Mouse (Mus musculus) cortical plate, adult 2 months (tissue): ENCODE results near the gene Atr. TPM values are rescaled to one million over a fixed set of nuclear protein-coding genes. Genes with fewer than 3 reads are reported as not detected.
A peak's percentile ranks its signal among the peaks of the same experiment; 100 is the strongest.

Experiments used
- H3K27ac ChIP-seq: fragments of 200-500 bp; 2 replicates; pipeline ENCODE4 v1.5.1; 2012; ENCODE audit warnings: low read length, control low read depth, inconsistent platforms; ENCODE audit not compliant: insufficient read depth
- H3K4me1 ChIP-seq: fragments of 200-500 bp; 2 replicates; pipeline ENCODE4 v1.6.1; 2011; ENCODE audit warnings: low read length; ENCODE audit not compliant: control insufficient read depth, insufficient read depth
- H3K4me3 ChIP-seq: fragments of 200-500 bp; 2 replicates; pipeline ENCODE4 v1.5.1; 2011; ENCODE audit warnings: mild to moderate bottlenecking, low read length, control low read depth; ENCODE audit not compliant: insufficient read depth
- CTCF ChIP-seq: fragments of 200-500 bp; IDR thresholded peaks from 2 replicates; pipeline ENCODE4 v1.5.1; 2011; ENCODE audit warnings: mild to moderate bottlenecking, control low read depth, low read length; ENCODE audit not compliant: insufficient read depth; ENCODE audit errors: extremely low read depth
- POLR2A ChIP-seq: fragments of 200-500 bp; IDR thresholded peaks from 2 replicates; pipeline ENCODE4 v1.6.1; 2011; ENCODE audit warnings: mild to moderate bottlenecking, low read length, control low read depth; ENCODE audit not compliant: insufficient read depth; ENCODE audit errors: extremely low read depth
- polyA plus RNA-seq: library from polyadenylated mRNA; depleted of rRNA; stranded (reverse); fragments of >200 nt; gene quantifications from 2 replicates; pipeline ENCODE4 v1.2.3, GENCODE M21; 2012

Atr gene
- polyA plus RNA-seq, 1 experiment: 8.7 TPM

GRCm38 (mm10) chr9:95835741-95836140, 21.7 kb upstream of the Atr start:
- Histone ChIP-seq H3K27ac (no peak overlapping the region), H3K4me3 (no peak overlapping the region), H3K4me1 (no peaks in the 10 kb centered on the region)
- TF ChIP-seq CTCF (no peak), POLR2A (no peak)

- H3K4me1 ChIP-seq: no peaks in the 10 kb centered on the region
- H3K27ac ChIP-seq: no peak overlapping the region
- no peak for TF ChIP-seq CTCF
- no peak for TF ChIP-seq POLR2A
- H3K4me3 ChIP-seq: no peak overlapping the region
Observed at GRCm38 (mm10) chr9:95839424-95839823, 18.0 kb upstream of the Atr start.

- Histone ChIP-seq H3K4me3 (peak within 1 kb of the TSS; percentile 70), H3K27ac (no peak within 1 kb of the TSS), H3K4me1 (no peaks in the 10 kb centered on the region)
- no peak for TF ChIP-seq CTCF
- TF ChIP-seq POLR2A: no peak; the same call in 1 of the 2 replicates
Observed at GRCm38 (mm10) chr9:95844825-95845460, 12.5 kb upstream of the Atr start, which contains the start of gene Pls1. Gene Pls1, minus strand, starts transcription at chr9:95845311.

- H3K4me1 ChIP-seq: no peaks in the 10 kb centered on the region
- no peak for TF ChIP-seq POLR2A
- no peak for TF ChIP-seq CTCF
- H3K4me3 ChIP-seq: no peak overlapping the region; the same call in 1 of the 2 replicates
- no peak overlapping the region for H3K27ac ChIP-seq
Observed at GRCm38 (mm10) chr9:95845711-95846110, 11.7 kb upstream of the Atr start.

- TF ChIP-seq POLR2A: no peak
- Histone ChIP-seq H3K4me3 (no peak overlapping the region), H3K4me1 (no peaks in the 10 kb centered on the region), H3K27ac (no peak overlapping the region)
Observed at GRCm38 (mm10) chr9:95851671-95852070, 5.7 kb upstream of the Atr start.

- H3K27ac ChIP-seq: no peak overlapping the region
- no peak overlapping the region for H3K4me3 ChIP-seq
- TF ChIP-seq CTCF (peak; percentile 70), POLR2A (no peak)
- H3K4me1 ChIP-seq: no peaks in the 10 kb centered on the region
Observed at GRCm38 (mm10) chr9:95852896-95853295, 4.5 kb upstream of the Atr start.

GRCm38 (mm10) chr9:95854891-95855290, 2.5 kb upstream of the Atr start:
- Histone ChIP-seq H3K4me1 (no peaks in the 10 kb centered on the region; the same call in 1 of the 2 replicates), H3K4me3 (no peak overlapping the region), H3K27ac (no peak overlapping the region)
- TF ChIP-seq POLR2A (no peak), CTCF (no peak)

- H3K27ac ChIP-seq: no peak overlapping the region
- no peak for TF ChIP-seq POLR2A
- TF ChIP-seq CTCF: no peak
- H3K4me3 ChIP-seq: no peak overlapping the region
- no peaks in the 10 kb centered on the region; the same call in 1 of the 2 replicates for H3K4me1 ChIP-seq
Observed at GRCm38 (mm10) chr9:95856004-95856403, 1.4 kb upstream of the Atr start.

- TF ChIP-seq POLR2A: no peak
- no peak for TF ChIP-seq CTCF
- Histone ChIP-seq H3K27ac (no peak overlapping the region), H3K4me1 (no peaks in the 10 kb centered on the region; the same call in 1 of the 2 replicates), H3K4me3 (peak overlapping the region; percentile 46)
Observed at GRCm38 (mm10) chr9:95858027-95858570, 702 bp downstream of the Atr start.

GRCm38 (mm10) chr9:95878246-95878645, 20.8 kb downstream of the Atr start:
- TF ChIP-seq POLR2A (no peak), CTCF (no peak)
- H3K4me3 ChIP-seq: no peak overlapping the region
- no peak overlapping the region for H3K27ac ChIP-seq
- H3K4me1 ChIP-seq: no peaks in the 10 kb centered on the region
